Mouse (Mus musculus) limb, embryonic 11.5 days (tissue): ENCODE measurements around the gene Vcl. TPM values are rescaled to one million over a fixed set of nuclear protein-coding genes. Genes with fewer than 3 reads are reported as not detected.
A peak's percentile ranks its signal among the peaks of the same experiment; 100 is the strongest.

Source experiments
- ATAC-seq: fragments of 200-750 bp; cut with Nextera tagmentation; 2 replicates; pipeline ENCODE4 v1.8.0; 2017; ENCODE audit warnings: low read depth; ENCODE audit not compliant: insufficient number of reproducible peaks, low FRiP score, low TSS enrichment
- DNase-seq: peaks from one replicate; pipeline ENCODE4 v3.0.0-alpha.2; 2015; ENCODE audit warnings: low spot score
- H3K27ac ChIP-seq: fragments of 300-500 bp; sonication (generic); replicated peaks from 2 replicates; pipeline ENCODE4 v1.5.1; 2014; ENCODE audit warnings: low read depth, mild to moderate bottlenecking, low read length
- H3K27me3 ChIP-seq: fragments of 300-500 bp; sonication (generic); 2 replicates; pipeline ENCODE4 v1.6.1; 2014; ENCODE audit warnings: mild to moderate bottlenecking, low read length, mixed read lengths; ENCODE audit not compliant: control insufficient read depth, insufficient read depth
- H3K36me3 ChIP-seq: fragments of 300-500 bp; sonication (generic); 2 replicates; pipeline ENCODE4 v1.6.1; 2014; ENCODE audit warnings: mild to moderate bottlenecking, low read length, moderate library complexity, mixed read lengths; ENCODE audit not compliant: control insufficient read depth, insufficient read depth
- H3K4me1 ChIP-seq: fragments of 300-500 bp; sonication (generic); 2 replicates; pipeline ENCODE4 v1.6.1; 2014; ENCODE audit warnings: low read length, mixed read lengths; ENCODE audit not compliant: control insufficient read depth, insufficient read depth
- H3K4me2 ChIP-seq: fragments of 300-500 bp; sonication (generic); 2 replicates; pipeline ENCODE4 v1.6.1; 2014; ENCODE audit warnings: low read depth, mild to moderate bottlenecking, moderate library complexity; ENCODE audit not compliant: severe bottlenecking
- H3K4me3 ChIP-seq: fragments of 300-500 bp; sonication (generic); 2 replicates; pipeline ENCODE4 v1.5.1; 2014; ENCODE audit warnings: low read depth, low read length
- H3K9ac ChIP-seq: fragments of 300-500 bp; sonication (generic); 2 replicates; pipeline ENCODE4 v1.6.1; 2014; ENCODE audit warnings: mild to moderate bottlenecking, low read length
- H3K9me3 ChIP-seq: fragments of 300-500 bp; sonication (generic); 2 replicates; pipeline ENCODE4 v1.6.1; 2016; ENCODE audit warnings: low read length; ENCODE audit not compliant: control insufficient read depth
- WGBS: fragments of 180-500 bp; shearing (Covaris S2); extraction: QIAGEN DNeasy Blood & Tissue Kit; methylation state at CpG from one replicate; pipeline ENCODE4 v1.1.7; 2014; 5-methylcytosine and 5-hydroxymethylcytosine counted together
- polyA plus RNA-seq: library from polyadenylated mRNA; unstranded; fragments of >200 nt; fragmentation: Nextera tagmentation; extraction: Ambion mirVana; gene quantifications from 2 replicates; pipeline ENCODE4 v1.2.1, GENCODE M21; 2014

Vcl gene
- polyA plus RNA-seq, 1 experiment from 2014 or later: 45.6 TPM

GRCm38 (mm10) chr14:20903137-20903536 is 26.1 kb upstream of the Vcl start:
- 89% methylated on average over 6 of the region's 6 CpGs for WGBS
- Histone ChIP-seq H3K9ac (no peak overlapping the region), H3K4me1 (no peaks in the 10 kb centered on the region), H3K36me3 (no peaks in the 10 kb centered on the region), H3K4me2 (no peak overlapping the region), H3K27ac (no peak overlapping the region), H3K9me3 (no peaks in the 10 kb centered on the region), H3K4me3 (no peak overlapping the region), H3K27me3 (no peaks in the 10 kb centered on the region)
- DNase-seq (no peak), ATAC-seq (no peak)

- H3K36me3 ChIP-seq: no peaks in the 10 kb centered on the region
- no peak for ATAC-seq
- no peak overlapping the region for H3K4me2 ChIP-seq
- 82% methylated on average over 2 of the region's 2 CpGs for WGBS
- H3K4me3 ChIP-seq: no peak overlapping the region
- no peak overlapping the region for H3K9ac ChIP-seq
- no peaks in the 10 kb centered on the region for H3K4me1 ChIP-seq
- DNase-seq: no peak
- H3K27me3 ChIP-seq: no peaks in the 10 kb centered on the region
- H3K27ac ChIP-seq: no peak overlapping the region
- no peaks in the 10 kb centered on the region for H3K9me3 ChIP-seq
These were observed 17.4 kb upstream of the Vcl start for GRCm38 (mm10) chr14:20911811-20912210.

- H3K36me3 ChIP-seq: no peaks in the 10 kb centered on the region
- no peaks in the 10 kb centered on the region for H3K27me3 ChIP-seq
- H3K9ac ChIP-seq: no peak overlapping the region
- no peak overlapping the region for H3K4me2 ChIP-seq
- 63% methylated on average over 2 of the region's 2 CpGs for WGBS
- no peaks in the 10 kb centered on the region for H3K9me3 ChIP-seq
- no peak for ATAC-seq
- no peaks in the 10 kb centered on the region for H3K4me1 ChIP-seq
- no peak overlapping the region for H3K4me3 ChIP-seq
- no peak overlapping the region for H3K27ac ChIP-seq
- no peak for DNase-seq
These were observed 14.8 kb upstream of the Vcl start for GRCm38 (mm10) chr14:20914415-20914814.

- Histone ChIP-seq H3K36me3 (no peaks in the 10 kb centered on the region), H3K4me3 (no peak overlapping the region), H3K9me3 (no peaks in the 10 kb centered on the region), H3K27ac (no peak overlapping the region), H3K4me2 (no peak overlapping the region), H3K4me1 (no peaks in the 10 kb centered on the region), H3K9ac (no peak overlapping the region), H3K27me3 (no peaks in the 10 kb centered on the region)
- ATAC-seq (no peak), DNase-seq (no peak)
- WGBS: 91% methylated on average over 7 of the region's 7 CpGs
These were observed 12.3 kb upstream of the Vcl start for GRCm38 (mm10) chr14:20916625-20917612.

- no peaks in the 10 kb centered on the region for H3K36me3 ChIP-seq
- no peaks in the 10 kb centered on the region for H3K27me3 ChIP-seq
- ATAC-seq: no peak
- 90% methylated on average over 5 of the region's 5 CpGs for WGBS
- H3K4me3 ChIP-seq: no peak overlapping the region
- H3K9ac ChIP-seq: no peak overlapping the region
- H3K4me1 ChIP-seq: no peaks in the 10 kb centered on the region
- no peak overlapping the region for H3K27ac ChIP-seq
- H3K4me2 ChIP-seq: no peak overlapping the region
- no peak for DNase-seq
- H3K9me3 ChIP-seq: no peaks in the 10 kb centered on the region
These were observed 5.0 kb upstream of the Vcl start for GRCm38 (mm10) chr14:20924071-20924789.

- Histone ChIP-seq H3K9me3 (no peaks in the 10 kb centered on the region), H3K4me1 (0 out of 2 replicates have a peak, but pooled peaks cover 10% of the 10 kb centered on the region), H3K27me3 (no peaks in the 10 kb centered on the region), H3K4me2 (no peak overlapping the region), H3K36me3 (no peaks in the 10 kb centered on the region), H3K27ac (no peak overlapping the region), H3K4me3 (no peak overlapping the region), H3K9ac (no peak overlapping the region)
- 85% methylated on average over 4 of the region's 4 CpGs for WGBS
- no peak for ATAC-seq
- DNase-seq: no peak
These were observed 1.5 kb upstream of the Vcl start for GRCm38 (mm10) chr14:20927470-20928307.

GRCm38 (mm10) chr14:20928308-20928685 is 901 bp upstream of the Vcl start:
- H3K9ac ChIP-seq: no peak overlapping the region; the same call in 1 of the 2 replicates

More at GRCm38 (mm10) chr14:20928308-20928685, 901 bp upstream of the Vcl start:
- Histone ChIP-seq H3K27me3 (no peaks in the 10 kb centered on the region), H3K4me3 (peak overlapping the region; percentile 92), H3K9me3 (no peaks in the 10 kb centered on the region), H3K4me2 (peak overlapping the region; percentile 64), H3K27ac (no peak overlapping the region), H3K4me1 (0 out of 2 replicates have a peak, but pooled peaks cover 10% of the 10 kb centered on the region), H3K36me3 (no peaks in the 10 kb centered on the region)
- WGBS: 15% methylated on average over 4 of the region's 4 CpGs
- no peak for ATAC-seq
- DNase-seq: peak; percentile 23
